Comparison of ENCODE assay signal across 12 mouse cellular contexts in genomic region chr13:112683312-112683711, GRCm38 (mm10).
"Had no signal": no experiment of that assay in that cellular context is flagged by ENCODE, and none has a peak within 500 bp of the region (broad histone marks: within the 10 kb centered on the region; RNA-seq: fewer than 3 reads in every experiment).

No protein-coding gene starts in this region.

- H3K36me3 ChIP-seq: midbrain, embryonic 15.5 days had no signal

- H3K27ac ChIP-seq: left cerebral cortex, adult 2 months; liver, embryonic 13.5 days; macrophage; midbrain, embryonic 15.5 days had no signal

- H3K9ac ChIP-seq: liver, embryonic 13.5 days; liver, postnatal 0 days; midbrain, embryonic 15.5 days had no signal

- H3K4me3 ChIP-seq: left cerebral cortex, adult 2 months; liver, embryonic 13.5 days; megakaryocyte, embryonic 14.5 days; midbrain, embryonic 15.5 days had no signal

- H3K4me2 ChIP-seq: liver, embryonic 13.5 days; midbrain, embryonic 11.5 days; midbrain, embryonic 15.5 days had no signal

- H3K9me3 ChIP-seq: liver, embryonic 13.5 days; megakaryocyte, embryonic 14.5 days; midbrain, embryonic 15.5 days had no signal

- DNase-seq: kidney, postnatal 10 days; kidney, postnatal 4 days; liver; liver, embryonic 13.5 days; liver, postnatal 0 days; right cerebral cortex, postnatal 14 days; thymus, postnatal 4 days had no signal

- H3K27me3 ChIP-seq: liver, embryonic 13.5 days; megakaryocyte, embryonic 14.5 days; midbrain, embryonic 15.5 days had no signal

- H3K4me1 ChIP-seq: megakaryocyte, embryonic 14.5 days; midbrain, embryonic 15.5 days had no signal

- ATAC-seq: liver, postnatal 0 days; midbrain, embryonic 15.5 days had no signal
